8 mouse cellular contexts compared by ENCODE assay signal in genomic region chr17:15395997-15396675, GRCm38 (mm10). TPM values are rescaled to one million over a fixed set of nuclear protein-coding genes. Genes with fewer than 3 reads are reported as not detected.
A peak's percentile ranks its signal among the peaks of the same experiment; 100 is the strongest.
DNase-seq lines count a peak whose midpoint lies in the region; ATAC-seq lines count a peak whose summit lies in the region.

Gene Fam120b, plus strand, starts transcription at chr17:15396202.

- H3K4me2 ChIP-seq in embryonic facial prominence, embryonic 12.5 days (replicated peaks): peak within 1 kb of the TSS; percentile 71
- H3K4me2 ChIP-seq in limb, embryonic 11.5 days (ENCODE audit: low read depth, severe bottlenecking): peak within 1 kb of the TSS; percentile 83
- H3K4me2 ChIP-seq in midbrain, embryonic 14.5 days (ENCODE audit: low read length): peak within 1 kb of the TSS; percentile 92

- DNase-seq in 3134 (ENCODE audit: extremely low read depth, insufficient read length, low spot score): peak; percentile 89
- peak; percentile 77 for DNase-seq in adrenal gland, postnatal 25 days
- peak; percentile 99 for DNase-seq in heart, adult 11 months
- peak; percentile 88 for DNase-seq in kidney, adult 18-20 months
- peak; percentile 85 for DNase-seq in limb, embryonic 11.5 days (ENCODE audit: low spot score)
- peak; percentile 98 for DNase-seq in midbrain, embryonic 14.5 days
- peak; percentile 71 to 76 for DNase-seq in spleen, adult 18-20 months

- peak; percentile 96 for ATAC-seq in embryonic facial prominence, embryonic 12.5 days (ENCODE audit: insufficient number of reproducible peaks, insufficient read depth, low FRiP score, low TSS enrichment)
- peak; percentile 94 for ATAC-seq in limb, embryonic 11.5 days (ENCODE audit: insufficient number of reproducible peaks, low FRiP score, low TSS enrichment, low read depth)
- ATAC-seq in midbrain, embryonic 14.5 days (ENCODE audit: low FRiP score, low TSS enrichment): peak; percentile 97

- H3K27me3 ChIP-seq in embryonic facial prominence, embryonic 12.5 days: no peaks in the 10 kb centered on the region; the same call in 1 of the 2 replicates
- no peaks in the 10 kb centered on the region for H3K27me3 ChIP-seq in limb, embryonic 11.5 days (ENCODE audit: control insufficient read depth, insufficient read depth, low read length)
- no peaks in the 10 kb centered on the region for H3K27me3 ChIP-seq in midbrain, embryonic 14.5 days (ENCODE audit: control insufficient read depth, insufficient read depth, low read length)

- H3K27ac ChIP-seq in embryonic facial prominence, embryonic 12.5 days: peak within 1 kb of the TSS; percentile 85
- H3K27ac ChIP-seq in limb, embryonic 11.5 days (replicated peaks; ENCODE audit: low read depth, low read length): peak within 1 kb of the TSS; percentile 2; the same call in 1 of the 2 replicates
- H3K27ac ChIP-seq in midbrain, embryonic 14.5 days (replicated peaks; ENCODE audit: low read depth, low read length): peak within 1 kb of the TSS; percentile 90

- peak within 1 kb of the TSS; percentile 79 for H3K9ac ChIP-seq in embryonic facial prominence, embryonic 12.5 days
- H3K9ac ChIP-seq in limb, embryonic 11.5 days (ENCODE audit: low read length): peak within 1 kb of the TSS; percentile 47
- H3K9ac ChIP-seq in midbrain, embryonic 14.5 days (replicated peaks; ENCODE audit: low read length): peak within 1 kb of the TSS; percentile 85

- under 1% methylated on average over 31 of the region's 31 CpGs for WGBS in embryonic facial prominence, embryonic 12.5 days
- WGBS in limb, embryonic 11.5 days: 2% methylated on average over 31 of the region's 31 CpGs
- under 1% methylated on average over 31 of the region's 31 CpGs for WGBS in midbrain, embryonic 14.5 days

- H3K4me3 ChIP-seq in embryonic facial prominence, embryonic 12.5 days: peak within 1 kb of the TSS; percentile 79
- peak within 1 kb of the TSS; percentile 40 for H3K4me3 ChIP-seq in limb, embryonic 11.5 days (ENCODE audit: low read depth, low read length)
- H3K4me3 ChIP-seq in midbrain, embryonic 14.5 days (replicated peaks; ENCODE audit: low read depth, low read length): peak within 1 kb of the TSS; percentile 76

- H3K36me3 ChIP-seq in embryonic facial prominence, embryonic 12.5 days: no peaks in the 10 kb centered on the region
- no peaks in the 10 kb centered on the region for H3K36me3 ChIP-seq in limb, embryonic 11.5 days (ENCODE audit: control insufficient read depth, insufficient read depth, low read length)
- H3K36me3 ChIP-seq in midbrain, embryonic 14.5 days (ENCODE audit: control insufficient read depth, insufficient read depth, low read length): no peaks in the 10 kb centered on the region

- no peaks in the 10 kb centered on the region for H3K9me3 ChIP-seq in embryonic facial prominence, embryonic 12.5 days
- H3K9me3 ChIP-seq in limb, embryonic 11.5 days (ENCODE audit: control insufficient read depth, low read length): no peaks in the 10 kb centered on the region
- H3K9me3 ChIP-seq in midbrain, embryonic 14.5 days (ENCODE audit: control insufficient read depth, low read length): no peaks in the 10 kb centered on the region

- H3K4me1 ChIP-seq in embryonic facial prominence, embryonic 12.5 days: peaks cover 13% of the 10 kb centered on the region; the same call in 1 of the 2 replicates
- peaks cover 5% of the 10 kb centered on the region; the same call in 1 of the 2 replicates for H3K4me1 ChIP-seq in limb, embryonic 11.5 days (ENCODE audit: control insufficient read depth, insufficient read depth, low read length)
- H3K4me1 ChIP-seq in midbrain, embryonic 14.5 days (ENCODE audit: control insufficient read depth, insufficient read depth, low read length): peaks cover 20% of the 10 kb centered on the region

RNA-seq across cellular contexts. Expression of gene Fam120b, which starts in this region (rescaled TPM):
- total RNA-seq in adrenal gland, postnatal 25 days (2021): 20.6 and 27.4 TPM in 2 replicates
- 35.7 and 36.0 TPM in 2 replicates for polyA plus RNA-seq in embryonic facial prominence, embryonic 12.5 days (2016; fragmentation: Nextera tagmentation; extraction: Ambion mirVana)
- polyA plus RNA-seq in limb, embryonic 11.5 days (2014; fragmentation: Nextera tagmentation; extraction: Ambion mirVana): 27.2 and 29.1 TPM in 2 replicates
- polyA plus RNA-seq in midbrain, embryonic 14.5 days (2014; fragmentation: Nextera tagmentation; extraction: Ambion mirVana): 36.9 and 49.1 TPM in 2 replicates

Comparison
In these comparisons a context has a peak if more than half of its experiments do, and no peak if none do; other contexts are left out.
1. Peak in every context shown above with its lines: DNase-seq, ATAC-seq, H3K4me3 ChIP-seq and H3K27ac ChIP-seq.
2. H3K27ac ChIP-seq: peak in every context shown above with its lines; median percentile 90 in midbrain, embryonic 14.5 days; 85 in embryonic facial prominence, embryonic 12.5 days; 2 in limb, embryonic 11.5 days.